Mouse (Mus musculus): ENCODE results near the gene Ctcf. TPM values are rescaled to one million over a fixed set of nuclear protein-coding genes. Genes with fewer than 3 reads are reported as not detected.

Ctcf gene
- polyA plus RNA-seq, 1 experiment from 2014 or later: 146 TPM

DNA sequence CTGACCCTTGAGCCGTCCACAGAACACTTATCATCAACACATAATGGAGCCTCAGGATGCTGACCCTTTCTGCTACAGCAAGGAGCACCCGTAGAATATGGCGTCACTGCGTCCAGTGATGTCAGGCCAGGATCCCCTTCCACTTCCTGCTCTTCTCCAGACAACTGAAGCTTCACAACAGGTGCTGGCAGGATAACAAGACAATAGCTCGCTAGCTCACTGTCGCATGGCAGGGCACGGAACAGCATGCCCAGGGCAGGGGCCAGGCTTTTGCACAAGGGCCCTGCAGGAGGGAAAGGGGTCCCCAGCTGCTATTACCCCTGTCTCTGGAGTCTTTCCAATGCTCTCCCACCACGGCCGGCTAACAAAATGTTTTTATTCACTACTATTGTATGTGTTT lies 86.5 kb downstream of the Ctcf start:
- H3K27ac ChIP-seq: no peak overlapping the region
- H3K36me3 ChIP-seq: peaks cover 37% of the 10 kb centered on the region
- no peaks in the 10 kb centered on the region for H3K4me1 ChIP-seq
- H3K4me2 ChIP-seq: no peak overlapping the region
- WGBS: 94% methylated on average over 9 of the region's 9 CpGs
- no peak overlapping the region for H3K4me3 ChIP-seq
- no peak overlapping the region for H3K9ac ChIP-seq
- no peaks in the 10 kb centered on the region for H3K27me3 ChIP-seq
- no peak for ATAC-seq (ENCODE audit: insufficient number of reproducible peaks, insufficient read depth, low FRiP score, low TSS enrichment, low read depth)
- H3K9me3 ChIP-seq: no peaks in the 10 kb centered on the region

DNA sequence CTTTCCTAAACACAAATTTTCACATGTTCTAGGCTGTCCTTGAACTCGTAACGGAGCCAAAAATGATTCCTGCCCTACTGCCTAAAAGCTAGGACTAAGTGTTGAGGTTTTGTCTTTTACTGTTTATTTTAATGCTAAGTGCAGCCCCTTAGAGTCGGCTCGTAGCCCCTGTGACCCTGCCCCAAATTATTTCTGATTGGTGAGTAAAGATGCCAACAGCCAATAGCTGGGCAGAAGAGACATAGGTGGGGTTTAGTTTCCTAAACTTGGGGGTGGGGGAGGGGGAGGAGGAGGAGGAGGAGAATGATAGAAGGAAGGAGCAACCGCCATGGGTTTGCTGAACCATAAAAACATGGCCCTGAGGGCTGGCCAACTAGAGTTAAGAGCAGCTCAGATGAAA lies 89.4 kb downstream of the Ctcf start:
- H3K4me1 ChIP-seq: no peaks in the 10 kb centered on the region
- no peak overlapping the region for H3K4me3 ChIP-seq
- H3K27me3 ChIP-seq: no peaks in the 10 kb centered on the region
- H3K36me3 ChIP-seq: peaks cover 43% of the 10 kb centered on the region
- no peak for ATAC-seq (ENCODE audit: insufficient number of reproducible peaks, insufficient read depth, low FRiP score, low TSS enrichment, low read depth)
- no peak overlapping the region for H3K9ac ChIP-seq
- 79% methylated on average over 5 of the region's 5 CpGs for WGBS
- no peak overlapping the region for H3K27ac ChIP-seq
- no peak overlapping the region for H3K4me2 ChIP-seq
- no peaks in the 10 kb centered on the region for H3K9me3 ChIP-seq

DNA sequence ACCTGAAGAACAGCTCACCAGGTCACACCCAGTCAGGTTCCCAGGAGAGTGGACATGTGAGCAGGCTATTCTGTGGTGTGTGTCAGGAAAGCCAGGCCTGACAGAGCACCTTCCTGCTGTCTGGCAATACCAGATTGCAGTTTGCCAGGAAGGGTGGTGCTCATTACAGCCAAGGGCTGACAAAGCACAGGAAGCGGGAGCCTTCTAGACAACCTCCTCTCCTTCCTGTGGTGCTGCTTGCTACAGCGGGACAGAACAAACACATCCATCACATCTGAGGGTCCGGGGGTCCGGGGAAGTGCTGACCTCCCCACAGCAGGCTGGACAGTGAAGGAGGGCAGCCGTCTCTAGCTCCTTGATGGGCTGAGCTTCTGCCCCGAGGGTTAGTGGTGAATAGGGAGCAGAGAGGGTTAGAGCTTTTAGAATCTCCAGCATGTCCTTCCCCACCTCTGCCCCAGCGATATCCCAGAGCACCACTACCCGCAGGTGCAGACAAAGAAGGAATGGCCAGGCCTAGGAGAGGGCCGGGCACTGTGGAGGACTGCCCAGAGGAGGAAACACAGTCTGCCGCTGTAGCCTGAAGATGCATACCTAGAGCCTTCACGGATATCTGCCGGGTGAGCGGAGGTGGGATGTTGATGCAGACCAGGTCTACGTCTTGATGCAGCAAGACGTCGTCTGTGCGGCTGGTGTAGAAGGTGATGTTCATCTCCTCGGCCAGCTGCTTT lies 91.2 kb downstream of the Ctcf start:
- H3K27me3 ChIP-seq: no peaks in the 10 kb centered on the region
- ATAC-seq (ENCODE audit: insufficient number of reproducible peaks, insufficient read depth, low FRiP score, low TSS enrichment, low read depth): no peak
- WGBS: 85% methylated on average over 18 of the region's 18 CpGs
- no peak overlapping the region for H3K4me3 ChIP-seq
- no peaks in the 10 kb centered on the region for H3K9me3 ChIP-seq
- H3K9ac ChIP-seq: no peak overlapping the region
- H3K4me1 ChIP-seq: no peaks in the 10 kb centered on the region
- H3K36me3 ChIP-seq: peaks cover 37% of the 10 kb centered on the region
- peak overlapping the region; percentile 8; the same call in 1 of the 2 replicates for H3K27ac ChIP-seq
- no peak overlapping the region for H3K4me2 ChIP-seq

- no peak overlapping the region for H3K9ac ChIP-seq
- WGBS: 93% methylated on average over 5 of the region's 5 CpGs
- ATAC-seq (ENCODE audit: insufficient number of reproducible peaks, insufficient read depth, low FRiP score, low TSS enrichment, low read depth): no peak
Measured at GRCm38 (mm10) chr8:105732186-105732585, 95.8 kb downstream of the Ctcf start.

More at GRCm38 (mm10) chr8:105732186-105732585, 95.8 kb downstream of the Ctcf start:
- H3K36me3 ChIP-seq: peaks cover 13% of the 10 kb centered on the region
- no peaks in the 10 kb centered on the region for H3K4me1 ChIP-seq
- H3K27me3 ChIP-seq: no peaks in the 10 kb centered on the region
- no peaks in the 10 kb centered on the region for H3K9me3 ChIP-seq
- H3K4me3 ChIP-seq: no peak overlapping the region
- H3K27ac ChIP-seq: no peak overlapping the region
- H3K4me2 ChIP-seq: no peak overlapping the region

MicroRNA genes within 50 kb of the gene (microRNA counts, 519-probe panel; counts per million panel counts)
- microRNA mmu-miR-1966: 2,993 counts per million, percentile 69 among the panel's probes with 10 or more counts

Small RNA genes within 50 kb of the gene (microRNA-seq; reads per million reads assigned to microRNA genes)
- gene Mir1966: not detected

Other genes with a start within 250 kb of the Ctcf start
- gene Kctd19, start 223.1 kb upstream of the Ctcf start, polyA plus RNA-seq (2015; fragmentation: Nextera tagmentation; extraction: Ambion mirVana): not detected in 2 replicates
- gene Lrrc36, start 223.0 kb upstream of the Ctcf start, polyA plus RNA-seq (2015; fragmentation: Nextera tagmentation; extraction: Ambion mirVana): 0.22 TPM in 1 of 2 replicates, not detected in the other
- 18.7 and 23.1 TPM in 2 replicates for gene Tppp3, start 165.0 kb upstream of the Ctcf start, polyA plus RNA-seq (2015; fragmentation: Nextera tagmentation; extraction: Ambion mirVana)
- gene Zdhhc1, start 139.7 kb upstream of the Ctcf start, polyA plus RNA-seq (2015; fragmentation: Nextera tagmentation; extraction: Ambion mirVana): 52.2 and 53.3 TPM in 2 replicates
- 0.87 and 1.1 TPM in 2 replicates for gene Hsd11b2, start 117.8 kb upstream of the Ctcf start, polyA plus RNA-seq (2015; fragmentation: Nextera tagmentation; extraction: Ambion mirVana)
- 78.4 and 80.4 TPM in 2 replicates for gene Atp6v0d1, start 70.5 kb upstream of the Ctcf start, polyA plus RNA-seq (2015; fragmentation: Nextera tagmentation; extraction: Ambion mirVana)
- 18.6 and 18.7 TPM in 2 replicates for gene Ripor1, start 31.3 kb upstream of the Ctcf start, polyA plus RNA-seq (2015; fragmentation: Nextera tagmentation; extraction: Ambion mirVana)
- 0.90 and 2.1 TPM in 2 replicates for gene Agrp, start 825 bp downstream of the Ctcf start, polyA plus RNA-seq (2015; fragmentation: Nextera tagmentation; extraction: Ambion mirVana)
- gene Carmil2, start 49.7 kb downstream of the Ctcf start, polyA plus RNA-seq (2015; fragmentation: Nextera tagmentation; extraction: Ambion mirVana): 0.61 and 0.84 TPM in 2 replicates
- 72.3 and 84.3 TPM in 2 replicates for gene Acd, start 64.5 kb downstream of the Ctcf start, polyA plus RNA-seq (2015; fragmentation: Nextera tagmentation; extraction: Ambion mirVana)
- 18.9 and 21.5 TPM in 2 replicates for gene Pard6a, start 64.6 kb downstream of the Ctcf start, polyA plus RNA-seq (2015; fragmentation: Nextera tagmentation; extraction: Ambion mirVana)
- 0.25 and 0.36 TPM in 2 replicates for gene 4933405L10Rik, start 71.1 kb downstream of the Ctcf start, polyA plus RNA-seq (2015; fragmentation: Nextera tagmentation; extraction: Ambion mirVana)
- 28.6 and 34.5 TPM in 2 replicates for gene Enkd1, start 71.6 kb downstream of the Ctcf start, polyA plus RNA-seq (2015; fragmentation: Nextera tagmentation; extraction: Ambion mirVana)
- 26.0 and 27.5 TPM in 2 replicates for gene Gfod2, start 122.1 kb downstream of the Ctcf start, polyA plus RNA-seq (2015; fragmentation: Nextera tagmentation; extraction: Ambion mirVana)
- 15.1 and 17.8 TPM in 2 replicates for gene Ranbp10, start 190.8 kb downstream of the Ctcf start, polyA plus RNA-seq (2015; fragmentation: Nextera tagmentation; extraction: Ambion mirVana)
- gene Tsnaxip1, start 191.2 kb downstream of the Ctcf start, polyA plus RNA-seq (2015; fragmentation: Nextera tagmentation; extraction: Ambion mirVana): 0.21 and 0.24 TPM in 2 replicates
- gene Cenpt, start 216.7 kb downstream of the Ctcf start, polyA plus RNA-seq (2015; fragmentation: Nextera tagmentation; extraction: Ambion mirVana): 56.0 and 58.7 TPM in 2 replicates
- 73.5 and 77.5 TPM in 2 replicates for gene Thap11, start 218.6 kb downstream of the Ctcf start, polyA plus RNA-seq (2015; fragmentation: Nextera tagmentation; extraction: Ambion mirVana)
- gene Nutf2, start 224.0 kb downstream of the Ctcf start, polyA plus RNA-seq (2015; fragmentation: Nextera tagmentation; extraction: Ambion mirVana): 191 and 275 TPM in 2 replicates
- 54.1 and 58.3 TPM in 2 replicates for gene Edc4, start 244.3 kb downstream of the Ctcf start, polyA plus RNA-seq (2015; fragmentation: Nextera tagmentation; extraction: Ambion mirVana)